Mouse (Mus musculus): ENCODE data around the gene Ankar. TPM values are rescaled to one million over a fixed set of nuclear protein-coding genes. Genes with fewer than 3 reads are reported as not detected.

The Ankar gene
- not detected in 2 replicates for polyA plus RNA-seq (2014; fragmentation: Nextera tagmentation; extraction: Ambion mirVana)

GRCm38 (mm10) chr1:72700479-72700878 is at the start of gene Ankar:
Ankar (minus strand) TSS chr1:72700579.
- DNase-seq (ENCODE audit: low spot score) (no peak), ATAC-seq (ENCODE audit: low FRiP score) (no peak)
- Histone ChIP-seq H3K4me1 (replicated peaks; ENCODE audit: control insufficient read depth, insufficient read depth, low read length) (no peaks in the 10 kb centered on the region), H3K4me3 (replicated peaks; ENCODE audit: low read length) (no peak within 1 kb of the TSS), H3K4me2 (replicated peaks) (no peak within 1 kb of the TSS), H3K9me3 (ENCODE audit: control insufficient read depth, low read length) (no peaks in the 10 kb centered on the region), H3K27ac (no peak within 1 kb of the TSS), H3K36me3 (replicated peaks; ENCODE audit: control insufficient read depth, insufficient read depth) (no peaks in the 10 kb centered on the region), H3K27me3 (ENCODE audit: control insufficient read depth, insufficient read depth, low read length) (no peaks in the 10 kb centered on the region), H3K9ac (no peak within 1 kb of the TSS)
- 86% methylated on average over 11 of the region's 11 CpGs for WGBS

GRCm38 (mm10) chr1:72746382-72746781 is 46.0 kb upstream of the Ankar start:
- Histone ChIP-seq H3K9ac (no peak overlapping the region), H3K27me3 (ENCODE audit: control insufficient read depth, insufficient read depth, low read length) (no peaks in the 10 kb centered on the region), H3K4me2 (replicated peaks) (no peak overlapping the region), H3K9me3 (ENCODE audit: control insufficient read depth, low read length) (no peaks in the 10 kb centered on the region), H3K27ac (no peak overlapping the region), H3K4me1 (replicated peaks; ENCODE audit: control insufficient read depth, insufficient read depth, low read length) (no peaks in the 10 kb centered on the region), H3K4me3 (replicated peaks; ENCODE audit: low read length) (no peak overlapping the region), H3K36me3 (replicated peaks; ENCODE audit: control insufficient read depth, insufficient read depth) (no peaks in the 10 kb centered on the region)
- ATAC-seq (ENCODE audit: low FRiP score) (no peak), DNase-seq (ENCODE audit: low spot score) (peak; percentile 55)
- WGBS: 70% methylated on average over 7 of the region's 7 CpGs

- H3K27ac ChIP-seq: no peak overlapping the region
- WGBS: 89% methylated on average over 8 of the region's 8 CpGs
- no peak overlapping the region for H3K9ac ChIP-seq
- H3K4me3 ChIP-seq (replicated peaks; ENCODE audit: low read length): no peak overlapping the region
- H3K4me2 ChIP-seq (replicated peaks): no peak overlapping the region
- H3K4me1 ChIP-seq (replicated peaks; ENCODE audit: control insufficient read depth, insufficient read depth, low read length): no peaks in the 10 kb centered on the region
- H3K9me3 ChIP-seq (ENCODE audit: control insufficient read depth, low read length): no peaks in the 10 kb centered on the region
- ATAC-seq (ENCODE audit: low FRiP score): no peak
- DNase-seq (ENCODE audit: low spot score): no peak
- H3K36me3 ChIP-seq (replicated peaks; ENCODE audit: control insufficient read depth, insufficient read depth): no peaks in the 10 kb centered on the region
- no peaks in the 10 kb centered on the region for H3K27me3 ChIP-seq (ENCODE audit: control insufficient read depth, insufficient read depth, low read length)
These were observed 44.6 kb upstream of the Ankar start for GRCm38 (mm10) chr1:72744816-72745506.

- Histone ChIP-seq H3K27me3 (ENCODE audit: control insufficient read depth, insufficient read depth, low read length) (no peaks in the 10 kb centered on the region), H3K9ac (no peak overlapping the region), H3K36me3 (replicated peaks; ENCODE audit: control insufficient read depth, insufficient read depth) (no peaks in the 10 kb centered on the region), H3K27ac (no peak overlapping the region), H3K4me2 (replicated peaks) (no peak overlapping the region), H3K9me3 (ENCODE audit: control insufficient read depth, low read length) (no peaks in the 10 kb centered on the region), H3K4me1 (replicated peaks; ENCODE audit: control insufficient read depth, insufficient read depth, low read length) (no peaks in the 10 kb centered on the region), H3K4me3 (replicated peaks; ENCODE audit: low read length) (no peak overlapping the region)
- 96% methylated on average over 5 of the region's 5 CpGs for WGBS
- DNase-seq (ENCODE audit: low spot score) (no peak), ATAC-seq (ENCODE audit: low FRiP score) (no peak)
These were observed 41.0 kb upstream of the Ankar start for GRCm38 (mm10) chr1:72741406-72741805.

- DNase-seq (ENCODE audit: low spot score): peak; percentile 39
- H3K4me2 ChIP-seq (replicated peaks): no peak overlapping the region
- no peaks in the 10 kb centered on the region for H3K27me3 ChIP-seq (ENCODE audit: control insufficient read depth, insufficient read depth, low read length)
- ATAC-seq (ENCODE audit: low FRiP score): peak; percentile 77
- 0 out of 2 replicates have a peak overlapping the region, but pooled peaks have one; percentile 49 for H3K27ac ChIP-seq
- no peak overlapping the region for H3K4me3 ChIP-seq (replicated peaks; ENCODE audit: low read length)
- H3K9me3 ChIP-seq (ENCODE audit: control insufficient read depth, low read length): no peaks in the 10 kb centered on the region
- no peaks in the 10 kb centered on the region for H3K36me3 ChIP-seq (replicated peaks; ENCODE audit: control insufficient read depth, insufficient read depth)
- 36% methylated on average over 10 of the region's 10 CpGs for WGBS
- no peaks in the 10 kb centered on the region for H3K4me1 ChIP-seq (replicated peaks; ENCODE audit: control insufficient read depth, insufficient read depth, low read length)
- no peak overlapping the region for H3K9ac ChIP-seq
These were observed 39.3 kb upstream of the Ankar start for GRCm38 (mm10) chr1:72739681-72740063.

GRCm38 (mm10) chr1:72738946-72739680 is 38.7 kb upstream of the Ankar start:
- 54% methylated on average over 15 of the region's 15 CpGs for WGBS
- ATAC-seq (ENCODE audit: low FRiP score) (peak; percentile 38; the same call in 1 of the 2 replicates), DNase-seq (ENCODE audit: low spot score) (peak; percentile 54)
- Histone ChIP-seq H3K9me3 (ENCODE audit: control insufficient read depth, low read length) (no peaks in the 10 kb centered on the region), H3K27me3 (ENCODE audit: control insufficient read depth, insufficient read depth, low read length) (no peaks in the 10 kb centered on the region), H3K4me1 (replicated peaks; ENCODE audit: control insufficient read depth, insufficient read depth, low read length) (no peaks in the 10 kb centered on the region), H3K27ac (peak overlapping the region; percentile 49; the same call in 1 of the 2 replicates), H3K4me2 (replicated peaks) (no peak overlapping the region), H3K36me3 (replicated peaks; ENCODE audit: control insufficient read depth, insufficient read depth) (no peaks in the 10 kb centered on the region), H3K9ac (no peak overlapping the region), H3K4me3 (replicated peaks; ENCODE audit: low read length) (no peak overlapping the region)

GRCm38 (mm10) chr1:72736397-72737125 is 36.2 kb upstream of the Ankar start:
- Histone ChIP-seq H3K4me1 (replicated peaks; ENCODE audit: control insufficient read depth, insufficient read depth, low read length) (no peaks in the 10 kb centered on the region), H3K27ac (no peak overlapping the region), H3K27me3 (ENCODE audit: control insufficient read depth, insufficient read depth, low read length) (no peaks in the 10 kb centered on the region), H3K4me2 (replicated peaks) (no peak overlapping the region), H3K9me3 (ENCODE audit: control insufficient read depth, low read length) (no peaks in the 10 kb centered on the region), H3K36me3 (replicated peaks; ENCODE audit: control insufficient read depth, insufficient read depth) (no peaks in the 10 kb centered on the region), H3K9ac (no peak overlapping the region), H3K4me3 (replicated peaks; ENCODE audit: low read length) (no peak overlapping the region)
- DNase-seq (ENCODE audit: low spot score) (no peak), ATAC-seq (ENCODE audit: low FRiP score) (no peak)
- 69% methylated on average over 13 of the region's 13 CpGs for WGBS

- H3K4me2 ChIP-seq (replicated peaks): no peak overlapping the region
- no peak overlapping the region for H3K4me3 ChIP-seq (replicated peaks; ENCODE audit: low read length)
- H3K9me3 ChIP-seq (ENCODE audit: control insufficient read depth, low read length): no peaks in the 10 kb centered on the region
- DNase-seq (ENCODE audit: low spot score): no peak
- H3K36me3 ChIP-seq (replicated peaks; ENCODE audit: control insufficient read depth, insufficient read depth): no peaks in the 10 kb centered on the region
- 0 out of 2 replicates have a peak, but pooled peaks cover 3% of the 10 kb centered on the region for H3K4me1 ChIP-seq (replicated peaks; ENCODE audit: control insufficient read depth, insufficient read depth, low read length)
- ATAC-seq (ENCODE audit: low FRiP score): no peak
- H3K9ac ChIP-seq: no peak overlapping the region
- no peak overlapping the region for H3K27ac ChIP-seq
- no peaks in the 10 kb centered on the region for H3K27me3 ChIP-seq (ENCODE audit: control insufficient read depth, insufficient read depth, low read length)
- 83% methylated on average over 9 of the region's 9 CpGs for WGBS
These were observed 32.9 kb upstream of the Ankar start for GRCm38 (mm10) chr1:72733191-72733691.

GRCm38 (mm10) chr1:72730126-72730525 is 29.7 kb upstream of the Ankar start:
- H3K36me3 ChIP-seq (replicated peaks; ENCODE audit: control insufficient read depth, insufficient read depth): no peaks in the 10 kb centered on the region
- H3K27me3 ChIP-seq (ENCODE audit: control insufficient read depth, insufficient read depth, low read length): no peaks in the 10 kb centered on the region
- 0 out of 2 replicates have a peak, but pooled peaks cover 3% of the 10 kb centered on the region for H3K4me1 ChIP-seq (replicated peaks; ENCODE audit: control insufficient read depth, insufficient read depth, low read length)
- no peak for ATAC-seq (ENCODE audit: low FRiP score)
- H3K4me3 ChIP-seq (replicated peaks; ENCODE audit: low read length): no peak overlapping the region
- no peak for DNase-seq (ENCODE audit: low spot score)
- WGBS: 69% methylated on average over 10 of the region's 10 CpGs
- H3K9ac ChIP-seq: no peak overlapping the region
- H3K27ac ChIP-seq: no peak overlapping the region
- no peak overlapping the region for H3K4me2 ChIP-seq (replicated peaks)
- H3K9me3 ChIP-seq (ENCODE audit: control insufficient read depth, low read length): no peaks in the 10 kb centered on the region
